Mouse (Mus musculus): Measurements from ENCODE around the gene Pdhb. TPM values are rescaled to one million over a fixed set of nuclear protein-coding genes. Genes with fewer than 3 reads are reported as not detected.
"Not testable (repeated sequence)": the region's sequence is repeated elsewhere in the genome, so short reads cannot be mapped to it uniquely, and the experiment has no call there.

Pdhb gene
- polyA plus RNA-seq, 1 experiment from 2014 or later, result 178 TPM

DNA sequence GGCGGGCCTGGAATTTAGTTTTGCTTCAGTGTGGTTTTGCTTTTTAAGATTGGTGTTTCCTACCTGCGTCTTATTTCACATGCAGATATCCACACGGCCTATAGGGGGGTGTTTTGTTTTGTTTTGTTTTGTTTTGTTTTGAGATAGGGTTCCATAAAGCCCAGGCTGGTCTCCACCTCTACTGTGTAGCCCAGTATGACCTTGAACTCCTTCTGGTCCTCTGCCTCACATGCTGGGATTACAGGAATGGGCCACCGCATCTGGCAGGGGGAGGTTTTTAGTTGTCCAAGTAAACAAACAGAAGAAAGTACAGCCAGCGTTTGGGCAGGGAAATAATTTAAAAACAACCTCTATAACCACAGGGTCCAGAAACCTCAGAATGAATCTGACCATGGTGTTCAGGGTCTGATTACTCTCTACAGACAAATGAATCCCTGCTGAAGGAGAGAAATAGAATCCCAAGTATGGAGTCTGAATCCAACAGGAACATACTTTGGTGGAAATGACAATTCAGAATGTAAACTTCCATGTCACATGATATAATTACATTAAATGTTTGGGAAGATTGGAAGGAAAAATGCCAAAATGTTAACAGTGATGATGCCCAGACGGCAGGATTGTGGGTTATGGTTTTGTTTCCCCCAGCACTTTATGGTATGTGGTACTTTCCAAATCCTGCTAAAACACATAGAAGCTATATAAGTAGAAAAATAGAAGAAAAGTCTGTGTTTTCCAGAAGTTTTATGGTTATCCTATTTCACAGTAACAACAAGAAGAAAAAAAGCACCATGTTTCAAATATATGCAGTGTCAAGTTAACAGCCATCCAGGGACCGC is 48.6 kb downstream of the Pdhb start:
- no peak overlapping the region for H3K27ac ChIP-seq (ENCODE audit: low read length)
- H3K4me2 ChIP-seq (ENCODE audit: low read depth, low read length), result no peak overlapping the region
- no peaks in the 10 kb centered on the region for H3K4me1 ChIP-seq (replicated peaks; ENCODE audit: control insufficient read depth, insufficient read depth, low read length)
- no peak for ATAC-seq (ENCODE audit: low read depth)
- H3K9ac ChIP-seq (ENCODE audit: low read length), result no peak overlapping the region
- H3K36me3 ChIP-seq (ENCODE audit: control insufficient read depth, insufficient read depth, low read length), result peaks cover 4% of the 10 kb centered on the region; the same call in 1 of the 2 replicates
- no peaks in the 10 kb centered on the region for H3K9me3 ChIP-seq (ENCODE audit: control insufficient read depth, low read length)
- no peaks in the 10 kb centered on the region for H3K27me3 ChIP-seq (ENCODE audit: control insufficient read depth, insufficient read depth, low read depth, low read length)
- WGBS, result 73% methylated on average over 7 of the region's 7 CpGs
- H3K4me3 ChIP-seq (ENCODE audit: low read length), result no peak overlapping the region

DNA sequence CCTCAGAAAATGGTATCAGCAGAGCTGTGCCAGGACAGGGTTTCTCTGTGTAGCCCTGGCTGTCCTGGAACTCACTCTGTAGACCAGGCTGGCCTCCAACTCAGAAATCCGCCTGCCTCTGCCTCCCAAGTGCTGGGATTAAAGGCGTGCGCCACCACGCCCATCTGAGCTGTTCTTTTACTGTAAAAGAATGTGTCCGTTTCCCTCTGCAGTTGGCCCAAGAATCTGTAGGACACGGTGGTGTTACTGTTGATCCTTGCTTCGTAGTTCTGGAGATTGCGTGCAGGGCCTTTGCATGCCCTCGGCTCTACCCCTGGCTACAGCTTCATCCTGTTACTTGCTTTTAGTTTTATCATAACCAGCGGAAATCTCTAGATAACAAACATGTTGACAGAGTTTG is 49.2 kb downstream of the Pdhb start:
- 91% methylated on average over 10 of the region's 10 CpGs for WGBS
- not testable (repeated sequence) for H3K27me3 ChIP-seq (ENCODE audit: control insufficient read depth, insufficient read depth, low read depth, low read length); H3K36me3 ChIP-seq (ENCODE audit: control insufficient read depth, insufficient read depth, low read length); H3K4me3 ChIP-seq (ENCODE audit: low read length); H3K9ac ChIP-seq (ENCODE audit: low read length); H3K4me1 ChIP-seq (replicated peaks; ENCODE audit: control insufficient read depth, insufficient read depth, low read length); H3K4me2 ChIP-seq (ENCODE audit: low read depth, low read length); H3K27ac ChIP-seq (ENCODE audit: low read length); ATAC-seq (ENCODE audit: low read depth); H3K9me3 ChIP-seq (ENCODE audit: control insufficient read depth, low read length)

DNA sequence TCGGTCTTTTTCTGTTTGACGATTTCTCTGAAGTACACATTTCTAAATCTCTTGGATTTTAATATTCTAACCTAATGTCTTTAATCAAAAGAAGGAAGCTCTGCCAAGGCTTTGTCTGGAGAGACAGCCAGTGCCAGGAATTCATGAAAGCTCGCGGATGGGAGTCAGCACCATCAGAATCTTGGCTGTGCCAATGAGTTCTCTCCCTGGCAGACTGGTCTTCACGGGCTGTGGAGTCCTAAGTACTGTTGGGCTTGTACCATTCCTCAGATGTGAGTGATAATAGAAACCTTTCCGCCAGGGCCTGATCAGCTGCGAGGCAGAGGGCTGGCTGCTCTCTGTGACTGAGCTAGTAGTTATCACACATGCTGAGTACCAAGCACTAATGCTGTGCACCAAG is 49.7 kb downstream of the Pdhb start:
- WGBS, result 81% methylated on average over 7 of the region's 7 CpGs
- Histone ChIP-seq H3K4me3 (ENCODE audit: low read length) (no peak overlapping the region), H3K4me1 (replicated peaks; ENCODE audit: control insufficient read depth, insufficient read depth, low read length) (no peaks in the 10 kb centered on the region), H3K9ac (ENCODE audit: low read length) (no peak overlapping the region), H3K27ac (ENCODE audit: low read length) (no peak overlapping the region), H3K4me2 (ENCODE audit: low read depth, low read length) (no peak overlapping the region), H3K36me3 (ENCODE audit: control insufficient read depth, insufficient read depth, low read length) (peaks cover 4% of the 10 kb centered on the region; the same call in 1 of the 2 replicates), H3K9me3 (ENCODE audit: control insufficient read depth, low read length) (no peaks in the 10 kb centered on the region), H3K27me3 (ENCODE audit: control insufficient read depth, insufficient read depth, low read depth, low read length) (no peaks in the 10 kb centered on the region)
- ATAC-seq (ENCODE audit: low read depth), result no peak

DNA sequence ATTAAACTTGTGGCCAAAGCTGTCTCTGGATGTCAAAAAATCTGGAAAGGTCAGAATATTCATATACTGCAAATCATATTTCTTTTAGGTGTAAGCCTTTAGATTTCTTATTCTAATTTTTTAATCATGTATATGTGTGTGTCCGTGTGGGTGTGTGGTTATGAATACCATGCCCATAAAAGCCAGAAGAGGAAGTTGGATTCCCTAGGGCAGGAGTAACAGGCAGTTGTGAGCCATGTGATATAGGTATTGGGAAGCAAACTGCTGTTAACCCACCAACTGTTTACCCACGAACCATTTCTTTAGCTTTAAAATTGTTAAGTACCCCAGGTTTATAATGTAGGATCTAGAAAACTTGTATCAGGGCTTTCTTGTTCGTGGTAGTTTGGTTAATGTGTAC is 52.9 kb downstream of the Pdhb start:
- H3K4me3 ChIP-seq (ENCODE audit: low read length), result no peak overlapping the region
- no peaks in the 10 kb centered on the region for H3K4me1 ChIP-seq (replicated peaks; ENCODE audit: control insufficient read depth, insufficient read depth, low read length)
- ATAC-seq (ENCODE audit: low read depth), result no peak
- no peak overlapping the region for H3K27ac ChIP-seq (ENCODE audit: low read length)
- no peak overlapping the region for H3K4me2 ChIP-seq (ENCODE audit: low read depth, low read length)
- WGBS, result 82% methylated on average over 3 of the region's 3 CpGs
- no peaks in the 10 kb centered on the region for H3K9me3 ChIP-seq (ENCODE audit: control insufficient read depth, low read length)
- H3K36me3 ChIP-seq (ENCODE audit: control insufficient read depth, insufficient read depth, low read length), result peaks cover 4% of the 10 kb centered on the region; the same call in 1 of the 2 replicates
- H3K27me3 ChIP-seq (ENCODE audit: control insufficient read depth, insufficient read depth, low read depth, low read length), result no peaks in the 10 kb centered on the region
- no peak overlapping the region for H3K9ac ChIP-seq (ENCODE audit: low read length)

DNA sequence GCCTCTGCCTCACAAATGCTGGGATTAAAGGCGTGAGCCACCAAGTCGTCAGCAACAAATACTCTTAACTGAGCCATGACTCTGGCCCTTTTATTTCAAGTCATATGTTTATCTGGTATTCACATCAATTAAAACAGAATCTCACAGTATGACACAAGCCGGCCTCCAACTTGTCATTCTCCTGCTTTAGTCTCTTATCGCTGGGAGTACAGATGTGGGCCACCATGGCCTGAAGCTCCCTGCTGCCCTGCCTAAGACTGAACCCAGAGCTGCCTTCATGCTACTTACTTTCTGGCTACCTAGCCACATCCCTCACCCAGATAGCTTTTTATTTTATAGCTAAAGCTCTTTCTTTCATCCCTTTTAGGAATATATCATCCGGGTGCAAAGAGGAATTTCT is 53.4 kb downstream of the Pdhb start:
- ATAC-seq (ENCODE audit: low read depth), result no peak
- no peak overlapping the region for H3K4me3 ChIP-seq (ENCODE audit: low read length)
- H3K9me3 ChIP-seq (ENCODE audit: control insufficient read depth, low read length), result no peaks in the 10 kb centered on the region
- H3K36me3 ChIP-seq (ENCODE audit: control insufficient read depth, insufficient read depth, low read length), result peaks cover 4% of the 10 kb centered on the region; the same call in 1 of the 2 replicates
- no peak overlapping the region for H3K9ac ChIP-seq (ENCODE audit: low read length)
- no peaks in the 10 kb centered on the region for H3K4me1 ChIP-seq (replicated peaks; ENCODE audit: control insufficient read depth, insufficient read depth, low read length)
- no peak overlapping the region for H3K27ac ChIP-seq (ENCODE audit: low read length)
- H3K27me3 ChIP-seq (ENCODE audit: control insufficient read depth, insufficient read depth, low read depth, low read length), result no peaks in the 10 kb centered on the region
- no peak overlapping the region for H3K4me2 ChIP-seq (ENCODE audit: low read depth, low read length)
- WGBS, result 81% methylated on average over 5 of the region's 5 CpGs

DNA sequence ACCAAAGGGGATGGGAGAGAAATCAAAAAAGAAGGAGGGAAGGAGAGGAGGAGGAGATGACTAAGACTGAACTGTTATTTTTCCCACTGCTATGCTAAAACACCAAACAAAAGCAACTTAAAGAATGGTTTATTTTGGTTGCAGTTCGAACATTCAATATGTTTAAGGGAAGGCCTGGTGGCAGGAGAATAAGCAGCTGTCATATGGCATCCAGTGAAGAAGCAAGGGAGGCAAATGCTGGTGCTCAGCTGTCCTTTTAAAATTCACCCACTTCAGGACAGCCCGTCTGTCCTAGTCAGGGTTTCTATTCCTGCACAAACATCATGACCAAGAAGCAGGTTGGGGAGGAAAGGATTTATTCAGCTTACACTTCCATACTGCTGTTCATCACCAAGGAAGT is 55.5 kb downstream of the Pdhb start:
- no peak for ATAC-seq (ENCODE audit: low read depth)
- 85% methylated on average over 2 of the region's 2 CpGs for WGBS
- Histone ChIP-seq H3K36me3 (ENCODE audit: control insufficient read depth, insufficient read depth, low read length) (0 out of 2 replicates have a peak, but pooled peaks cover 2% of the 10 kb centered on the region), H3K4me1 (replicated peaks; ENCODE audit: control insufficient read depth, insufficient read depth, low read length) (no peaks in the 10 kb centered on the region), H3K9ac (ENCODE audit: low read length) (no peak overlapping the region), H3K9me3 (ENCODE audit: control insufficient read depth, low read length) (no peaks in the 10 kb centered on the region), H3K4me2 (ENCODE audit: low read depth, low read length) (no peak overlapping the region), H3K27ac (ENCODE audit: low read length) (no peak overlapping the region), H3K4me3 (ENCODE audit: low read length) (no peak overlapping the region), H3K27me3 (ENCODE audit: control insufficient read depth, insufficient read depth, low read depth, low read length) (no peaks in the 10 kb centered on the region)

Other genes with a start within 250 kb of the Pdhb start
- gene Gm45521, start 215.7 kb downstream of the Pdhb start, polyA plus RNA-seq (2015; fragmentation: Nextera tagmentation; extraction: Ambion mirVana), result not detected in 2 replicates
- gene Dnase1l3, start 178.5 kb downstream of the Pdhb start, polyA plus RNA-seq (2015; fragmentation: Nextera tagmentation; extraction: Ambion mirVana), result 0.18 and 0.28 TPM in 2 replicates
- 12.5 and 14.5 TPM in 2 replicates for gene Abhd6, start 170.1 kb downstream of the Pdhb start, polyA plus RNA-seq (2015; fragmentation: Nextera tagmentation; extraction: Ambion mirVana)
- gene Rpp14, start 92.7 kb downstream of the Pdhb start, polyA plus RNA-seq (2015; fragmentation: Nextera tagmentation; extraction: Ambion mirVana), result 44.5 and 47.6 TPM in 2 replicates
- 41.5 and 42.7 TPM in 2 replicates for gene Pxk, start 74.8 kb downstream of the Pdhb start, polyA plus RNA-seq (2015; fragmentation: Nextera tagmentation; extraction: Ambion mirVana)
- 3.0 and 3.2 TPM in 2 replicates for gene Kctd6, start 41.1 kb upstream of the Pdhb start, polyA plus RNA-seq (2015; fragmentation: Nextera tagmentation; extraction: Ambion mirVana)
- gene Acox2, start 86.3 kb upstream of the Pdhb start, polyA plus RNA-seq (2015; fragmentation: Nextera tagmentation; extraction: Ambion mirVana), result 1.3 and 4.4 TPM in 2 replicates
- 0.40 and 0.58 TPM in 2 replicates for gene Fam107a, start 145.0 kb upstream of the Pdhb start, polyA plus RNA-seq (2015; fragmentation: Nextera tagmentation; extraction: Ambion mirVana)
- gene Oit1, start 205.7 kb upstream of the Pdhb start, polyA plus RNA-seq (2015; fragmentation: Nextera tagmentation; extraction: Ambion mirVana), result 2.8 and 4.3 TPM in 2 replicates